Mouse (Mus musculus): ENCODE data around the gene Lmbrd2.

DNA sequence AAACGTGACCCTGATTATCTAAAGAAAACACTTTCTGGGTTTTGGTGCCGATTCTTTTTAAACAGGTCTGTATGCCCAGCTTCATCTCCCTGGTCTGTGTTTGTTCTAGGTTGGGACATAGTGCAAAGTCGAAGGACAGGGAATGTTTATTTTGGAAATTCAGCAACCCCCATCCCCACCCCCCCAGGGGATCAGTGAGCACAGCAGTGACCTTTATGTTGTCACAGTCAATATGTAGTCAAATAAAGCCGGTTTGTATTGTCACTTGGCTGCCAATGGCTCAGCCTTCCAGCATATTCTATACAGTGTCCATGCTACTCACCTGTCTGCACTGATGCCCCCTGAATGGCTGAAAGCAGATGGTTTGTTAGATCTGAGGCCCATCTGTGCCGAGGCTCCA is 25.8 kb upstream of the Lmbrd2 start:
- TF ChIP-seq CTCF (conservative IDR thresholded peaks at IDR 0.05; ENCODE audit: low read length) (no peak), NANOG (IDR thresholded peaks at IDR 0.05; ENCODE audit: borderline replicate concordance, low read length) (no peak), POU5F1 (IDR thresholded peaks at IDR 0.05; ENCODE audit: borderline replicate concordance, low read length) (no peak)

Data from E14TG2a.4 (cell line).